Mouse (Mus musculus) stomach, postnatal 0 days (tissue): Measurements from ENCODE around the gene Gipc2.

Source experiments
- CTCF ChIP-seq: IDR thresholded peaks from 2 replicates; pipeline ENCODE4 v1.5.1; 2016; ENCODE audit warnings: antibody characterized with exemption, low read depth, mild to moderate bottlenecking, moderate library complexity
- EP300 ChIP-seq: optimal IDR thresholded peaks from 2 replicates; pipeline ENCODE3; 2016; ENCODE audit warnings: antibody characterized with exemption

- TF ChIP-seq CTCF (peak; percentile 97), EP300 (no peak)
These were observed 76.9 kb downstream of the Gipc2 start for GRCm38 (mm10) chr3:152089178-152089577.
